Mouse (Mus musculus): Measurements from ENCODE around the gene Rpl26. TPM values are rescaled to one million over a fixed set of nuclear protein-coding genes. Genes with fewer than 3 reads are reported as not detected.
"Not testable (repeated sequence)": the region's sequence is repeated elsewhere in the genome, so short reads cannot be mapped to it uniquely, and the experiment has no call there.

The Rpl26 gene
- polyA plus RNA-seq, 1 experiment from 2014 or later = 508 TPM

DNA sequence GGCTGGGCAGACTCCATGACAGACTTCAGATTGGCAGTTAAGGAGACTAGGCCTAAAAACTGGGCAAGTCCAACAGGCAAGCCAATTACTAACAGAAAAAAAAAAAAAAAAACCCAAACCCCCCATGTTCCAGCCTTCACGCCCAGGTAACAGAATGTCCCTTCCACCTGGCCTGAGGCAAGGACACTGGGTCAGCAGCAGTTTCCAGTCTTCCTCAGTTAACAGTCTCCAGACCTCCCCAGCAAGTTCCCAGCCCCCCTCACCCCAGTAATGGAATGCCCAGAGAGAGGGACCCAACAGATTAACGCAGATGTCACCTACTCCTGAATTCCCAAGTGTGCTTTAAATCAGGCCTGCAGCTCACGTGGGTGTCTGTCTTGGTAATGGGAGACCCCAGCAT is 21.8 kb downstream of the Rpl26 start:
- Histone ChIP-seq H3K27me3 (ENCODE audit: control insufficient read depth, insufficient read depth, low read depth, low read length) (no peaks in the 10 kb centered on the region), H3K4me2 (ENCODE audit: low read length) (no peak overlapping the region), H3K9ac (ENCODE audit: low read depth, low read length) (no peak overlapping the region), H3K36me3 (ENCODE audit: control insufficient read depth, insufficient read depth, low read length) (no peaks in the 10 kb centered on the region), H3K27ac (ENCODE audit: low read length) (no peak overlapping the region), H3K4me1 (ENCODE audit: control insufficient read depth, insufficient read depth, low read length) (no peaks in the 10 kb centered on the region), H3K4me3 (ENCODE audit: low read depth, low read length) (no peak overlapping the region), H3K9me3 (replicated peaks; ENCODE audit: control insufficient read depth, low read length, poor library complexity, severe bottlenecking) (no peaks in the 10 kb centered on the region)
- WGBS = 57% methylated on average over 3 of the region's 3 CpGs
- no peak for ATAC-seq

DNA sequence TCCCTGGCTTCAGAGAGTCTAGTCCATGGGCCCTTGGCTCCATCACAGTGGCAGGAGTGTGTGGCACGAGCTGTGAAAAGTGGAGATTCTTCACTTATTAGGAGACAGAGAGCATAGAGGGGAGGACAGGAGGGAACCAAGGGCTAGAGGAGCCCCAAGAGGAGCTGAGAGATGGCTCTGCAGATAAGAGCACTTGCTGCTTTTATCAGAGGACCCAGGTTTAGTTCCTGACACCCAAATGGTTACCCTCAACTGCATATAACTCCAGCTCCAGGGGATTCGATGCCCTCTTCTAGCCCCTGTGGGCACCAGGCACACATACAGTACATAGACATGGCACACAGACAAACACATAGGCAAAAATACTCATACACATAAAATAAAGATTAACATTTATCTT is 23.4 kb downstream of the Rpl26 start:
- ATAC-seq = no peak
- no peak overlapping the region for H3K9ac ChIP-seq (ENCODE audit: low read depth, low read length)
- H3K4me3 ChIP-seq (ENCODE audit: low read depth, low read length) = no peak overlapping the region
- H3K4me1 ChIP-seq (ENCODE audit: control insufficient read depth, insufficient read depth, low read length) = no peaks in the 10 kb centered on the region
- no peaks in the 10 kb centered on the region for H3K27me3 ChIP-seq (ENCODE audit: control insufficient read depth, insufficient read depth, low read depth, low read length)
- 81% methylated on average over 2 of the region's 2 CpGs for WGBS
- no peak overlapping the region for H3K4me2 ChIP-seq (ENCODE audit: low read length)
- no peak overlapping the region for H3K27ac ChIP-seq (ENCODE audit: low read length)
- H3K9me3 ChIP-seq (replicated peaks; ENCODE audit: control insufficient read depth, low read length, poor library complexity, severe bottlenecking) = no peaks in the 10 kb centered on the region
- H3K36me3 ChIP-seq (ENCODE audit: control insufficient read depth, insufficient read depth, low read length) = no peaks in the 10 kb centered on the region

DNA sequence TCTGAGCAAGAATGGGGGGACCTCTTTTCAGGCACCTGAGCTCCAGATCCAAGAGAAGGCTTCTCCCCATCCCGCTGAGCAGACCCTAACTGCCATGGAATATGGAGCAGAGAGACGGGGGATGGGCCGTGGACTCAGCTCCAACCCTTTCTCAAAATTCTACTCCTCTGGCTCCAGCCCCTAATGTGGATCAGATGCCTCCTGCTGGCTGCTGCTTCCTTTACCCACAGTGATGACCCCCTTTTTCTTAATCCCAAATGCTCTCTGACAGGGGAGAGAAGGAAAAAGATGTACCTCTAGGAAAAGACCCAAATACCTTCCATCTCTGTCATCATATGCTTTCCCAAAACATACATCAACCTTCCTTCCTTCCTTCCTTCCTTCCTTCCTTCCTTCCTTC is 25.6 kb downstream of the Rpl26 start, which contains the start of gene Odf4:
TSS of gene Odf4 (minus strand) at position 101 of the 400 bp plus-strand sequence.
- no peak within 1 kb of the TSS for H3K9ac ChIP-seq (ENCODE audit: low read depth, low read length)
- no peaks in the 10 kb centered on the region for H3K4me1 ChIP-seq (ENCODE audit: control insufficient read depth, insufficient read depth, low read length)
- H3K4me2 ChIP-seq (ENCODE audit: low read length) = no peak within 1 kb of the TSS
- H3K4me3 ChIP-seq (ENCODE audit: low read depth, low read length) = no peak within 1 kb of the TSS
- no peaks in the 10 kb centered on the region for H3K36me3 ChIP-seq (ENCODE audit: control insufficient read depth, insufficient read depth, low read length)
- WGBS = 82% methylated on average over 3 of the region's 3 CpGs
- H3K27me3 ChIP-seq (ENCODE audit: control insufficient read depth, insufficient read depth, low read depth, low read length) = no peaks in the 10 kb centered on the region
- no peak within 1 kb of the TSS for H3K27ac ChIP-seq (ENCODE audit: low read length)
- ATAC-seq = no peak
- no peaks in the 10 kb centered on the region for H3K9me3 ChIP-seq (replicated peaks; ENCODE audit: control insufficient read depth, low read length, poor library complexity, severe bottlenecking)

DNA sequence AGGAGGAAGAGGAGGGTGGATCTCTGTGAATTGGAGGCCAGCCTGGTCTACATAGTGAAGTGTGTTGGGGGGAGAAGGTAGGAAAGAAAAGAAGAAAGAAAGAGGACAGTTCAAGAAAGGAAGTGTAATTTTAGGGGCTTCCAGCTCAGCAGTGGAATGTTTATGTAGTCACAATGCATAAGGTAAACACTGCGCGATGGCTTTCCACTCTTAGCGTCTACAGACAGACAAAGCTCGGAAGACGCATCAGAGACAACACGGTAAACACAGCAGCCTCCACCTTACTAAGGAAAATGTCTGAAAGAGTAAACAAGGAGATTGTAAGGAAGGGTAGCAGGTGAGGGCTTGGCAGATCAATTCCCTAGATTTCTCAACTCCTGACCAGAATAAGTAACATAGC is 28.6 kb downstream of the Rpl26 start:
- Histone ChIP-seq H3K27me3 (ENCODE audit: control insufficient read depth, insufficient read depth, low read depth, low read length) (no peaks in the 10 kb centered on the region), H3K4me1 (ENCODE audit: control insufficient read depth, insufficient read depth, low read length) (no peaks in the 10 kb centered on the region), H3K27ac (ENCODE audit: low read length) (no peak overlapping the region), H3K36me3 (ENCODE audit: control insufficient read depth, insufficient read depth, low read length) (no peaks in the 10 kb centered on the region), H3K9ac (ENCODE audit: low read depth, low read length) (no peak overlapping the region), H3K9me3 (replicated peaks; ENCODE audit: control insufficient read depth, low read length, poor library complexity, severe bottlenecking) (no peaks in the 10 kb centered on the region), H3K4me2 (ENCODE audit: low read length) (no peak overlapping the region), H3K4me3 (ENCODE audit: low read depth, low read length) (no peak overlapping the region)
- no peak for ATAC-seq
- 90% methylated on average over 6 of the region's 6 CpGs for WGBS

DNA sequence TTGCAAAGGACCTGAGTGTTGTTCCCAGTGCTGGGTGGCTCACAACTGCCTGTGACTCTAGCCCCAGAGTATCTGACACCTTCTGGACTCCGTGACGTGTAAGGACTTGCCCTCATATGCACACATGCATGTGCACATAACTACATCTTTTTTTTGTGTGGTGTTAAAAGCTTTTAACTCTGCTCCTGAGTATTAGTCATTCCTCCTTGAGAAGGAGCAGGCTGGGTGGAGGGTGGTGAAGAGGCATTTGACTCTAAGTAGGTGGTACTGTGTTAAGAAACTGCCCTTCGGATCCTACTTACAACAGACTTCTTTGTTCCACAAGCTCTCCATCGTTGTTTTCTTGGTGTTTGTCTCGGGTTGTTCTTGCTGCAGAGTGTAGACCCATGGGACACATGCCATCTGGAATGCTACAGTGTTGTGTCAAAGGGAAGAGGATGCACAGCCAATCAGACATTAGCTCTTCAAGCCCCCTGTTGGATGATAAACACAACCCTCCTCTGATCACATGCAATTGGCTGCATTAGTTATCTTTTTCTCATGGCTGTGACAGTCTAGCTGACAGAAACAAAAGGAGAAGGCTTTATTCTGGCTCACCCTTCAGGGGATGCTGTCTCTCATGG is 32.6 kb downstream of the Rpl26 start:
- Histone ChIP-seq H3K9ac (ENCODE audit: low read depth, low read length) (no peak overlapping the region), H3K4me2 (ENCODE audit: low read length) (no peak overlapping the region), H3K9me3 (replicated peaks; ENCODE audit: control insufficient read depth, low read length, poor library complexity, severe bottlenecking) (no peaks in the 10 kb centered on the region), H3K27ac (ENCODE audit: low read length) (no peak overlapping the region), H3K4me1 (ENCODE audit: control insufficient read depth, insufficient read depth, low read length) (no peaks in the 10 kb centered on the region), H3K4me3 (ENCODE audit: low read depth, low read length) (no peak overlapping the region), H3K36me3 (ENCODE audit: control insufficient read depth, insufficient read depth, low read length) (no peaks in the 10 kb centered on the region), H3K27me3 (ENCODE audit: control insufficient read depth, insufficient read depth, low read depth, low read length) (no peaks in the 10 kb centered on the region)
- ATAC-seq = no peak
- 70% methylated on average over 5 of the region's 5 CpGs for WGBS

DNA sequence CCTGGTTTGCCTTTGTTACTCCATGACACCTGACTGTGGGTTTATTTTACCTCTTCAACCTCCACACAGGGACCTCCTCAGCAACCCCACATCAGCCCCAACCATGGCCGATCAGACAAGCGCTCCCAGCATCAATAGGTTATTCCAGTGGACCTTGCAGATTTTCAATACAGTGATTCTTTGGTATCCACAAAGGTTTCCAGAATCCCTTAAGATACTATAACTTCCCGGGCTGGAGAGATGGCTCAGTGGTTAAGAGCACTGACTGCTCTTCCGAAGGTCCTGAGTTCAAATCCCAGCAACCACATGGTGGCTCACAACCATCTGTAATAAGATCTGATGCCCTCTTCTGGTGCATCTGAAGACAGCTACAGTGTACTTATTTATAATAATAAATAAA is 35.6 kb downstream of the Rpl26 start:
- not testable (repeated sequence) for H3K4me1 ChIP-seq (ENCODE audit: control insufficient read depth, insufficient read depth, low read length); ATAC-seq
- 85% methylated on average over 4 of the region's 4 CpGs for WGBS

DNA sequence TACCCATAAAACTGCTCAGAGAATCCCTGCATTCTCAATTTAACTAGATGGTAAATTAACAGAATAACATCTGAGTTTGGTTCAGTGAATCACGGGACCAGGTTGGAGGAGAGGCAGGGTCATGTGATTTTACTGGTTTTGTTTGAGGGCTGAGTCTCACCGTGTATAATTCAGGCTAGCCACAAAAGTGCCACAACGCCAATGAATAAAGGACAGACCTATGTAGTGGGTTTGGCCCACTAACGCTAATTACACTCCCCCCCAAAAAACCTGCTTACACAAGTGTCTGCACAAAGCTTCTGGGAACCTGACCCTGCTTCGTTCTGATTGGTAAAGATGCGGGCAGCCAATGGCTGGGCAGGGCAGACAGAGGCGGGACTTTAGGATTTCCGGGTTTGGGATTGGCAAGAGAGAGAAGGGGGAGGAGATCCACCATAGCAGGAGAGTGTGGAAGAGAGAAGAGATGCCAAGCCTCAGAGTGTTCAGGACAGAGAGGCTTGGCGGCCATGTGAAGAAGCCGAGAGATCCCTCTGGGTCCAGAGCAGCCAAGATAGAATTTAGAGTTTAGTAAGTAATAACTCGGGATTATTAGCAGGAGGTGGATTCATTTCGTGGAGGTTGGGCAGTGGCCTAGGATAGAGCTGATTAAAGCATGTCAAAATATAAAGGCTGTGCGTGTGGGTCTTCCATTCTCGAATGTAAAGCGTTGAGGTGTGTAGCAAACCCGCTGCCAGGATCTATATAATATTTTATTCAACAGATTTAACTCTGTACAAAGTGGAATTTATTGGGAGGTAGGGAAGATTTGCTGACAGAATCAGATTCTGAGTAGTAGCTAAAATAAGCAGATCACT is 38.3 kb downstream of the Rpl26 start:
- Histone ChIP-seq H3K4me1 (ENCODE audit: control insufficient read depth, insufficient read depth, low read length) (peaks cover 8% of the 10 kb centered on the region; the same call in 1 of the 2 replicates), H3K9ac (ENCODE audit: low read depth, low read length) (peak overlapping the region; percentile 70), H3K4me3 (ENCODE audit: low read depth, low read length) (peak overlapping the region; percentile 51), H3K27me3 (ENCODE audit: control insufficient read depth, insufficient read depth, low read depth, low read length) (no peaks in the 10 kb centered on the region), H3K27ac (ENCODE audit: low read length) (peak overlapping the region; percentile 86), H3K36me3 (ENCODE audit: control insufficient read depth, insufficient read depth, low read length) (0 out of 2 replicates have a peak, but pooled peaks cover 2% of the 10 kb centered on the region), H3K9me3 (replicated peaks; ENCODE audit: control insufficient read depth, low read length, poor library complexity, severe bottlenecking) (no peaks in the 10 kb centered on the region), H3K4me2 (ENCODE audit: low read length) (peak overlapping the region; percentile 65)
- WGBS = under 1% methylated on average over 16 of the region's 16 CpGs
- peak; percentile 99 for ATAC-seq

More for the DNA sequence above, 35.6 kb downstream of the Rpl26 start:
- not testable (repeated sequence) for H3K27me3 ChIP-seq (ENCODE audit: control insufficient read depth, insufficient read depth, low read depth, low read length); H3K27ac ChIP-seq (ENCODE audit: low read length); H3K9ac ChIP-seq (ENCODE audit: low read depth, low read length); H3K4me3 ChIP-seq (ENCODE audit: low read depth, low read length); H3K4me2 ChIP-seq (ENCODE audit: low read length); H3K36me3 ChIP-seq (ENCODE audit: control insufficient read depth, insufficient read depth, low read length); H3K9me3 ChIP-seq (replicated peaks; ENCODE audit: control insufficient read depth, low read length, poor library complexity, severe bottlenecking)

DNA sequence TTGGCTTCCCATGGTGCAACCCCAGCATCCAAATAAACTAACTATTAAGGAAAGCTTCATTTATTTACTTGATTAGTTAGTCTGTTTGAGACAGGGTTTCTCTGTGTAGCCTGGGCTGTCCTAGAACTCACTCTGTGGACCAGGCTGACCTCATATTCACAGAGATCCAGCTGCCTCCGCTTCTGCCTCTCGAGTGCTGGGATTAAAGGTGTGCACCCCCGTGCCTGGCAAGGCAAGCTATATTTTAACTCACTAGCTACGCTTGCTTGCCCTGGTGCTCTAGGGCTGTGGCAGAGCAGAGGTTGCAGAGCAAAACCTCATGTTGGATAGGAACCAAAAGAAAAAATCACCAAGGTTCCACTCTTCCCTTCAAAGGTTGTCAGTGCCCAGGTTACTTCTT is 39.1 kb downstream of the Rpl26 start:
- Histone ChIP-seq H3K4me1 (ENCODE audit: control insufficient read depth, insufficient read depth, low read length) (peaks cover 8% of the 10 kb centered on the region; the same call in 1 of the 2 replicates), H3K9ac (ENCODE audit: low read depth, low read length) (peak overlapping the region; percentile 70), H3K9me3 (replicated peaks; ENCODE audit: control insufficient read depth, low read length, poor library complexity, severe bottlenecking) (no peaks in the 10 kb centered on the region), H3K36me3 (ENCODE audit: control insufficient read depth, insufficient read depth, low read length) (0 out of 2 replicates have a peak, but pooled peaks cover 4% of the 10 kb centered on the region), H3K4me2 (ENCODE audit: low read length) (peak overlapping the region; percentile 65), H3K4me3 (ENCODE audit: low read depth, low read length) (peak overlapping the region; percentile 51), H3K27ac (ENCODE audit: low read length) (peak overlapping the region; percentile 86; the same call in 1 of the 2 replicates), H3K27me3 (ENCODE audit: control insufficient read depth, insufficient read depth, low read depth, low read length) (no peaks in the 10 kb centered on the region)
- WGBS = 56% methylated on average over 4 of the region's 4 CpGs
- ATAC-seq = no peak

DNA sequence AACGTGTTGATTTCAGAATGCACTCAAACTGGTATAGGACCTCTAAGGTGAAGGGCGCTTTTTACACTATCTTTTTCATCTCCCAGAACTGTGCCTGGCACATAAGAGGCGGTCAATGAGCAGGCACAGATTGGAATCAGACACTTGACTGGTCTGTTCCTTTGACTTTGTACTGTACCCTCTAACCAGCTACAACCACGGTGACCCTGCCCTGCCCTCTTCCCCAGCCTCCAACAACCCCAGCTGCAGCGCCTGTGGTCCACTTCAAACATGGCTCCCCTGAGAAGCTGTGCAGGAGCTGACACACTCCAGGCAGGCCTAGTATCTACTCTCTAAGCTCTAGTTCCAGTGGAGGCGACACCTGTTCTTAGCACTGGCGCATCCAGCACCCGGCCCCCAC is 41.3 kb downstream of the Rpl26 start:
- H3K9ac ChIP-seq (ENCODE audit: low read depth, low read length) = no peak overlapping the region
- H3K36me3 ChIP-seq (ENCODE audit: control insufficient read depth, insufficient read depth, low read length) = 0 out of 2 replicates have a peak, but pooled peaks cover 4% of the 10 kb centered on the region
- H3K27ac ChIP-seq (ENCODE audit: low read length) = no peak overlapping the region
- no peaks in the 10 kb centered on the region for H3K9me3 ChIP-seq (replicated peaks; ENCODE audit: control insufficient read depth, low read length, poor library complexity, severe bottlenecking)
- no peak overlapping the region for H3K4me2 ChIP-seq (ENCODE audit: low read length)
- no peaks in the 10 kb centered on the region for H3K27me3 ChIP-seq (ENCODE audit: control insufficient read depth, insufficient read depth, low read depth, low read length)
- peaks cover 13% of the 10 kb centered on the region for H3K4me1 ChIP-seq (ENCODE audit: control insufficient read depth, insufficient read depth, low read length)
- no peak for ATAC-seq
- 88% methylated on average over 8 of the region's 8 CpGs for WGBS
- no peak overlapping the region for H3K4me3 ChIP-seq (ENCODE audit: low read depth, low read length)
